Mouse (Mus musculus) adrenal gland, adult 2 months (tissue): ENCODE measurements at regions not wholly inside any gene's neighbourhood (a gene's known extent, or its start where the extent isn't known, plus 50 kb on each side); places are given as distances from the start of the nearest gene placed in this dataset.

Source experiments
- DNase-seq: peaks from one replicate; pipeline ENCODE4 v3.0.0; 2021

DNA sequence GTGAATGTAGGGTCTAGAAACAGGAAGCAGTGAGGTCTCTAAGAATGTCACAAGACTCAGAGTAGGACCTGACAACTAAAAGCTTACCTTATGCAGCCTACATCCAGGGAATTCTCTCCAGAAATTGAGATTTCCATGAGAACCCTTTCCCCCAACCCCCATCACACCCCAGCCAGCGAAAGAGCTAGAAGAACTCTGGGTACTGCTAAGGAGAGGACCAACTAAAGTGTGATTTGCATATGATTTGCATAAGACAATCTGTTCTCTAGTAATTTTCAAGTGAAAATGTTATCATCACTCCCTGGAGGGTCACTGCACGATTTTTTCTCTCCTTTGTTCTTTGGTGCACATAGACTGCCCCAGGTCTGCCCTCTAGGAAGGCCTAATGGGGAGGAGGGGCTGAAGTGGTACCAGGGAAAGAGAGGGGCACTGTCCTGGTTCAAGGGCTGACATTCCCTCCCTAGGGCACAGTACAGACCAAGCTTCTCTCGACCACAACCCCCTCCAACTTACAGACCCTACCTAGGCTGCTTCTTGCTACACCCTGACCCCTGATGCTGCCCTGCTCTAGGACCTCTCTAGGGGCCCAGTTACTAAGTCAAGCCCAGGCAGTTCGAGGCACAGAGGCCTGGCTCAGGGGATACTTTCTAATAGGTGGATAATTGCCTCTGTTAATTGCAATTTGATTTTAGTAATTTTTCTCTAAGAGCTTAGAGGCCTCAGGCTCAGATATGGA lies 77.4 kb upstream of the Pja1 start:
- DNase-seq, result no peak

DNA sequence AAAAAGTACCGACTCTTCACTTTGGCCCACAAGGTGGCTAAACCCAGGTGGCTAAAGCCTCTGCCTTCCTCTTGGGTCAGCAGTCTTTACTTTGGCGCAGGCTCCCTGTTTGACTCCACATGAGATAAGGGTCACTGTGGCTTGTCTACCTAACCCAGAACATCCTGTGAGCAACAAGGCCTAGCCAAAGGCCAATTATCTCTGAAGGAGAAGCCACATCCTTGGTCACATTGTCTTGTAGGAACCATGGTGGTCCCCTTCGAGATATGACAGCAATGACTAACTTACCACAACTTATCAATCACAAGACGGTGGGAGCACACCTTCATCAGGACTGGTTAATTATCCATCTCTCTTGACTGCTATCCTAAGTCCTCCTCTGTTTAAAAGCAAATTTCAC lies 73.3 kb upstream of the Pja1 start:
- no peak for DNase-seq

DNA sequence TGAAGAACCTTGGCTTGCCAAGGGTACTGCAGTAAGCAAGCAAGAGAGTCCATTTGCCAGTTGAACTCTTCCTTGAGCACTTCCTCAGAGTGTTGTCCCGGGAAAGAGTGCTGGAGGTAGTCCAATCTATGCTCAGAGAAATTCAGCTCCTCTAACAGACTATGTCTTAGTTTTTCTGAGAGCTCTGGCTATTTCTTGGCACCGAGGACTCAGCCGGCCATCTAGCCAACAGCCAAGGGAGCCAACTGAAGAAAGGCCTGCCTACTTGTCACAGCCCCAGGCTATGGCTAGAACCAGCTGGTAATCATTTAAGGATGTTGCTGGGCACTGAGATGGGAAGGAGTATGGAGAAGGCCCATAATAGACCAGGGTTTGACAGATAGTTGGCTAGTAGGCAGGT lies 70.8 kb upstream of the Pja1 start:
- no peak for DNase-seq

DNA sequence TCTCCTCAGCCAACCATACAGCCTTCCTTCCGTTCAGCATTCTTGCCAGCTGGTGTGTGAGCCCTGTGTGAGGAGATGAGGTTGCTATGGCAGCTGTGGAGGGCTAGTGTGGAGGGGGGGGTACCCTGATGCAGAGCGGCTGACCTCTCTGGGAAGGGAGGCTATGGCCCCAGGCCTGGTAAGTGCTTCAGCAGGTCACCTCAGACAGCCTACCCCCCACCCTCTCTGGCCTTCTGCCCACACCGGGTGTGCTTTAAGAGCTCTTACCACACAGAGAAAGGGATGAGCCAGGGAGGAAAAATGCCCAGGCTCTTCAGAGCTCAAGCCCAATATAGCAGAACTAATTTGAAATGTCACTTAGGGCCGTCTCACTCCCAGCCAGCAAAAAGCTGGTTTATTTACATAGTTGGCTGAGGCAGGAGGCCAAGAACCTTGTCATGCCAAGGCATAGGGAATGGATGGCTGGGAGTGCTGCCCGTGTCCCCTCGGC lies 69.1 kb upstream of the Pja1 start:
- DNase-seq, result no peak

DNA sequence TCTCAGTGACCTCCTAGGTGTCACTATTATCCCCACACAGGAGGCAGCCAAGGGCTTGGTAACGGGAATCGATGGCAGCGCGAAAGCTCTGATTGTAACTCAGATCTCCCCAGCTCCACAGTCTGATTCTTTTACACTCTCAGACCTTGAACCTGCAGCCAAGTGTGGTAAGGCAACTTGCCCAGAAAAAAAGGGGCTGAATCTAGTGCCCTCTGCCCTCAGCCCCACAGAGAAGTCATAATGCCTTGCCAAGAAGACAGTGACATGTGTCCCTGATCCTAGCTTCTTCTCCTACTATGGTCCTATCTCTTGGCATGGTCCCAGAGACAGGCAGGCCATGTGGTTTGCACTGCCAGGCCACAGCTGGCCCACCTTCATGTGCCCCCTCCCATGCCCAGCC lies 68.6 kb upstream of the Pja1 start:
- peak; percentile 24 for DNase-seq

DNA sequence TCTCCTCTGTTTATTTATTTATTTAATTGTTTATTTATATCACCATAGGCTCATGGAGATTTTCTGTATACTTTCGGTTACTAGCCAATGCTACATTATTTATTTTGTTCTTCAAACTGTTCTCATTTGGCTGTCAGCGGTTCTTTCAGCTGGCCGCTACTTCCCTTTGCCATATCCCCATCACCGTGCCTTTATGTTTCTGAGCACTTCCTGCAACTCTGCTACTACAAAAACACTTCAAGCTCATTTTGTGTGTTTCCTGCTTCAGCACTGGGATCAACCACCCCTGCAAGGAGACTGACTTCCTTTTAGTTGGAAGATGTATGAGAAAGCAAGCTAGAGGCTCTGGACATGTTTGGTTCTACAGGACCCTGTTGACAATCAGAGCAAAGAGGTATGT lies 66.7 kb upstream of the Pja1 start:
- no peak for DNase-seq

DNA sequence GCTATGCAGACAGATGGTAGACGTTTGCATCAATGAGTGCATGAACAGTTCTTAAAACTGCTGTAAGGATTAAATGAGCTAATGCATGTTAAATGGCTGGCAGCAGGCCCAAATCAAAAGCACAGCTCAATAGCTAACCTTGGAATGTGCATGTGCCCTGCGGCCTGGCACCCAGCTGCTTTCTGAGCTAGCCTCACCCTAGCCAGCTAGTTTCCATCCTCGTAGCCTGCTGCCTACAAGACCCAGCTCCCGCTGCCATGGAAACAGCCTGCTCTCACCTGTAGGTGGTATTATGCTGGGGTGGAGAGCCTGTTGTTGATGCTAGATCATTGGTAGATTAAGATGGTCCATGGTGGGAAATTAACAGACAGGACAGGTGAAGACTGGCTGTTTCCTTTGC lies 63.8 kb upstream of the Pja1 start:
- DNase-seq, result peak; percentile 26

DNA sequence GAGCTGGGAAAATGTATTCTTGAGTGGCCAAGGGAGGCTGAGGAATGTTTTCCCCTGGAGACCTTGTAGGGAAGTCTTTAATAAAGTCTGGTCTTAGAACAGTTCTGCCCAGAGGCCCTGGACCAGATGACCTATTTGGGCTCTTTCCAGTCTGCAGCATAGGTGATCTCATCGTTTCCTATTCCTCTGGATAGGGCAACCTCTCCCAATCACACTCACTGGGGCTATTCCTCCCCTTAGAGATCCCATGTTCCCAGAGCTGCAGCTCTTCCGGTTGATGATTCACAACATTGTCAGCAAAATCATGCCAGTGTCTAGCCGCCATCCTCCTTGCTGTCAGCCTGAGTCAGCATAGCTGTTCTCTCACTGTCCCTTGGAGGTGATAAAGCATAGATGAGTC lies 60.1 kb upstream of the Pja1 start:
- DNase-seq, result peak; percentile 61

DNA sequence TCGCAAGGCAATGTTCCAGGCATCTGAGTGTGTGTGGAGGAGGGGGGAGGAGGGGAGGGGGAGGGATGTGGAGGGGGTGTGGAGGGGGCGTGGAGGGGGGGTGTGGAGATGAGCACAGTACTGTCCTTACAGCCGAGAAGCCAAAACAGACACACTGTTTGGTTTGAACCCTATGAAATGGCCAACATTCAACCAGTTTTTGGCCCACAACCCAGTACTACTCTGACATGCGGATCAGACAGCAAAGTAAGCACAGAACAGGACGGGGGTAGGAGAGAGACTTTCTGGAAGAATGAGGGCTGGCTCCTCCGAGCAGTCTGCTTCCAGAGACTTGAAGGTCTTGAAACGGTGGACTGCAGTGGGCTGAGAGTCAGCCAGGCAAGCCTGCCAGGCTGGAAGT lies 59.4 kb upstream of the Pja1 start:
- no peak for DNase-seq

DNA sequence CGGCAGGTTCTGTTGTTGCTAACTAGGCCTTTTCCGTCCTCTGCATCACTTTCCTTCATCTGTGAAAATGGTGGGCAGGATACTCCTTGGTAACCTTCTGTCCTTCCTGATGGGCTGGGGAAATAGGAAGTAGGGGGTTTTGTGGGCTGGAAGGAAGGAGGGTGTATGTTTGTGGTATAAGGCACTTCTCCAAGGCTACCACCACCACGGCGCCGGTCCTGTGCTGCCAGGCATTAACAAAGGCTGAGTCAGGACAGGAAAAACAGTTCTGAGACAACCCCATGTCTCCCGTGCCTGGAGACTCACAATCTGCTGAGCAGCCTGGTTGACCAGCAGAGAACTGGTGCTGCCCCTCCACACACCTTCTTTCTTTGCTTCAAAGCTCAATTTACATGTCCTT lies 52.2 kb upstream of the Pja1 start:
- DNase-seq, result no peak

DNA sequence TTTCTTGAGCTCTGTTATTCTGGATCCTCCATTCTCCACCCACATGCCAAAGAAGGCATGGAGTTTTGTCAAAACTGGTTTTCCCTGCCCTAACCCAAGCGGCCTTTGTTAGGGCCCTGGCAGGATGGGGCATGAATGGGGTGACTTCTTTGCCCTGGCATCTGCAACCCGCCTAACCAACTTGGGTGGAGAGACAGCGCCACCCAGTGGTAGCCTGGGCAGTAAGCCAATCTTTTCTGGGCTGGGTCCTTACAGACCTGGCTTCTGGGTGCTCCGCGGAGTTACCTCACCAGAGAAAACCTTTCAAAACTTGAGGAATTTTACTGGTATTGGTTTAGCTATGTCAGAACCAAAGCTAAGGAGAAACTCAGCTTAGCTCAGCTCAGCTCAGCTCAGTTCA lies 51.8 kb upstream of the Pja1 start:
- peak; percentile 80 for DNase-seq

DNA sequence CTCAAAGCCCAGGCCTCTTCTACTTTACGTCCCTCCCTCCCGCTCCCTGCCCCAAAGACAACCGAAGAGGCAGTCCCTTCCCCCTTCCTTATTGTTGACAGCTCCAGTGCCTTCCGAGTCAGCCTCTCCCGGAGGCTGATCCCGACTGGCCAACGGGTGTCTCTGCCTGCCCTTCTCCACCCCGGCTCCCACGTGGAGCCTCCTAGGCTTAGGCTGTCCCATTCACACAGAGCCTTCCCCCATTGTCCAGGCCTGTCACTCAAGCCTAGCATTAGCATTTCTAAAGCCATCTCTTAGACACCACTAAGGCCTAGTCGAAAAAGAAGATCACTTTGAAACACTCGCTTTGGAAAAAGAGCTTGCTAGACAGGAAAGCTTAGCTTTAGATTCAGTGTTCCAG lies 51.2 kb upstream of the Pja1 start:
- DNase-seq, result no peak

DNA sequence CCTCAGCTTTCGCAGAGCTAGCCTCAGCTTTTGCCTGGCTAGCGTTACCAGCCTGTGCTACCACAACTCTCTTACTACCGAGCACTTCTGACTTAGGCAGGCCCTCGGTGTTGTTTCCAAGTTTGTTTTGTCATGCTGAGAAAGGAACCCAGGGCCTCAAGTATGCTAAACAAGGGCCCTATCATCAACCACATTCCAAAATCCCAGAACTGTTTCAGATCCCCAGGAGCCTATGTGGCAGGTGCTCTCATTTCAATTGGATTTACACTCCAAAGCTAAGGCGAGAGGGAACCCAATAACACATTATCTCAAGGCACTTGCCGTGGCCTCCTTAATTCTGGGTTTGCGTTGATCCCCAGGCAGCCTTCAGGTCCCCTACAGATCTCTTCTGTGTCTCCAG lies 50.8 kb upstream of the Pja1 start:
- DNase-seq, result no peak
